ENCODE assay signal across 8 mouse cellular contexts in genomic region chr11:58238840-58239791, GRCm38 (mm10). TPM values are rescaled to one million over a fixed set of nuclear protein-coding genes. Genes with fewer than 3 reads are reported as not detected.
A peak's percentile ranks its signal among the peaks of the same experiment; 100 is the strongest.
DNase-seq lines count a peak whose midpoint lies in the region; ATAC-seq and TF ChIP-seq lines count a peak whose summit lies in the region.

No protein-coding gene starts in this region.

- peak; percentile 41 to 53 for DNase-seq in urinary bladder, adult 18-20 months (ENCODE audit: low spot score in 2 of 2)
- no peak for DNase-seq in urinary bladder, adult 2 months (ENCODE audit: low spot score)
- peak; percentile 18 for DNase-seq in heart, postnatal 25 days (ENCODE audit: low spot score)
- peak; percentile 75 for DNase-seq in large intestine, adult 2 months (ENCODE audit: low read depth, low spot score)
- peak; percentile 88 for DNase-seq in stomach, postnatal 0 days (ENCODE audit: low spot score)
- no peak for DNase-seq in right cerebral cortex, adult 2 months (ENCODE audit: low spot score in 2 of 2)

- no peaks in the 10 kb centered on the region for H3K9me3 ChIP-seq in stomach, postnatal 0 days (ENCODE audit: control insufficient read depth, low read length)

- TF ChIP-seq CTCF in embryonic fibroblast, embryonic 13.5 days (IDR thresholded peaks at IDR 0.05; ENCODE audit: borderline replicate concordance, insufficient read depth, low read length) = peak; percentile 29; the same call in 1 of the 2 replicates
- peak; percentile 66 for TF ChIP-seq CTCF in stomach, postnatal 0 days (IDR thresholded peaks at IDR 0.05; ENCODE audit: low read depth)

- no peak overlapping the region for H3K9ac ChIP-seq in stomach, postnatal 0 days (ENCODE audit: low read length)

- H3K27me3 ChIP-seq in stomach, postnatal 0 days (ENCODE audit: control insufficient read depth, insufficient read depth, low read length) = no peaks in the 10 kb centered on the region

- H3K36me3 ChIP-seq in stomach, postnatal 0 days (ENCODE audit: control insufficient read depth, insufficient read depth, low read length) = no peaks in the 10 kb centered on the region

- H3K4me3 ChIP-seq in embryonic fibroblast, embryonic 13.5 days (ENCODE audit: insufficient read depth, low read length) = peak overlapping the region; percentile 9; the same call in 1 of the 2 replicates
- H3K4me3 ChIP-seq in stomach, postnatal 0 days (ENCODE audit: low read depth, low read length) = peak overlapping the region; percentile 36

- no peak overlapping the region for H3K27ac ChIP-seq in embryonic fibroblast, embryonic 13.5 days (ENCODE audit: insufficient read depth, low read length)
- H3K27ac ChIP-seq in stomach, postnatal 0 days (replicated peaks) = no peak overlapping the region

- no peak for TF ChIP-seq POLR2A in embryonic fibroblast, embryonic 13.5 days (IDR thresholded peaks at IDR 0.05; ENCODE audit: low read depth, low read length)

- H3K4me2 ChIP-seq in stomach, postnatal 0 days (replicated peaks; ENCODE audit: low read depth) = peak overlapping the region; percentile 62

- 4% methylated on average over 37 of the region's 37 CpGs for WGBS in large intestine, adult 2 months
- WGBS in stomach, postnatal 0 days = 3% methylated on average over 37 of the region's 37 CpGs

- TF ChIP-seq EP300 in stomach, postnatal 0 days (optimal IDR thresholded peaks at IDR 0.05) = no peak

- no peaks in the 10 kb centered on the region for H3K4me1 ChIP-seq in embryonic fibroblast, embryonic 13.5 days (ENCODE audit: control insufficient read depth, insufficient read depth, low read length)
- peaks cover 3% of the 10 kb centered on the region; the same call in 1 of the 2 replicates for H3K4me1 ChIP-seq in stomach, postnatal 0 days (replicated peaks; ENCODE audit: control insufficient read depth, insufficient read depth)

- intact Hi-C loops in heart, postnatal 25 days (cut with DNase I) = loop anchor here (5.0 kb wide), 2 partner anchors 348 to 398 kb away; no protein-coding TSS in a partner anchor

- peak; percentile 95 for ATAC-seq in megakaryocyte-erythroid progenitor cell, adult 5-6 weeks (replicated peaks; ENCODE audit: low FRiP score, low TSS enrichment, poor library complexity, severe bottlenecking)
- ATAC-seq in stomach, postnatal 0 days (ENCODE audit: low FRiP score, low TSS enrichment) = peak; percentile 97

RNA-seq across cellular contexts. Expression of gene 4930438A08Rik, which starts 35.5 kb away (rescaled TPM):
- polyA plus RNA-seq in urinary bladder, adult 2 months (2012; rRNA removed) = 0.04 TPM in 1 of 2 replicates, not detected in the other
- polyA plus RNA-seq in embryonic fibroblast, embryonic 13.5 days (2011; ENCODE audit: insufficient read length, low read depth, missing spikeins) = not detected in 2 replicates
- total RNA-seq in heart, postnatal 25 days (2021) = not detected
- 0.09 and 0.19 TPM in 2 replicates for polyA plus RNA-seq in large intestine, adult 2 months (2012; rRNA removed)
- total RNA-seq in megakaryocyte-erythroid progenitor cell, adult 5-6 weeks (2014; fragmentation: Nextera tagmentation) = 2.3 TPM in 1 of 2 replicates, not detected in the other
- total RNA-seq in megakaryocyte-erythroid progenitor cell, adult 5-6 weeks (2017) = 0.19 TPM in 1 of 2 replicates, not detected in the other
- polyA plus RNA-seq in stomach, postnatal 0 days (2015; fragmentation: Nextera tagmentation; extraction: Ambion mirVana) = 0.49 and 0.50 TPM in 2 replicates

RNA-seq across cellular contexts. Expression of gene Irgm2, which starts 39.7 kb away (rescaled TPM):
- polyA plus RNA-seq in urinary bladder, adult 2 months (2012; rRNA removed) = 22.1 and 54.2 TPM in 2 replicates
- 10.0 and 12.3 TPM in 2 replicates for polyA plus RNA-seq in embryonic fibroblast, embryonic 13.5 days (2011; ENCODE audit: insufficient read length, low read depth, missing spikeins)
- 10 to 100 TPM in 1 of 2 experiments, 1 to 10 TPM in 1; 9.3 to 10.7 TPM for total RNA-seq in heart, postnatal 25 days (2021)
- 29.1 TPM in 2 replicates for polyA plus RNA-seq in large intestine, adult 2 months (2012; rRNA removed)
- 1.2 and 6.1 TPM in 2 replicates for total RNA-seq in megakaryocyte-erythroid progenitor cell, adult 5-6 weeks (2014; fragmentation: Nextera tagmentation)
- 2.9 and 3.7 TPM in 2 replicates for total RNA-seq in megakaryocyte-erythroid progenitor cell, adult 5-6 weeks (2017)
- polyA plus RNA-seq in stomach, postnatal 0 days (2015; fragmentation: Nextera tagmentation; extraction: Ambion mirVana) = 3.8 and 3.9 TPM in 2 replicates

RNA-seq across cellular contexts. Expression of gene Igtp, which starts 39.8 kb away (rescaled TPM):
- polyA plus RNA-seq in urinary bladder, adult 2 months (2012; rRNA removed) = 23.8 and 57.1 TPM in 2 replicates
- polyA plus RNA-seq in embryonic fibroblast, embryonic 13.5 days (2011; ENCODE audit: insufficient read length, low read depth, missing spikeins) = 8.3 and 11.7 TPM in 2 replicates
- 1 to 10 TPM; 6.4 TPM for total RNA-seq in heart, postnatal 25 days (2021)
- polyA plus RNA-seq in large intestine, adult 2 months (2012; rRNA removed) = 41.9 and 47.9 TPM in 2 replicates
- total RNA-seq in megakaryocyte-erythroid progenitor cell, adult 5-6 weeks (2014; fragmentation: Nextera tagmentation) = 12.8 and 15.3 TPM in 2 replicates
- 11.5 and 12.3 TPM in 2 replicates for total RNA-seq in megakaryocyte-erythroid progenitor cell, adult 5-6 weeks (2017)
- 4.1 and 4.7 TPM in 2 replicates for polyA plus RNA-seq in stomach, postnatal 0 days (2015; fragmentation: Nextera tagmentation; extraction: Ambion mirVana)

Comparison
In these comparisons a context has a peak if more than half of its experiments do, and no peak if none do; other contexts are left out.
1. DNase-seq: peak in urinary bladder, adult 18-20 months (2 of 2), heart, postnatal 25 days (single experiment), large intestine, adult 2 months (single experiment) and stomach, postnatal 0 days (single experiment); none in urinary bladder, adult 2 months (single experiment) and right cerebral cortex, adult 2 months (0 of 2).